Mouse (Mus musculus) layer of hippocampus, adult 11-12 months (tissue): ENCODE results near the gene Efnb3.
"Not testable (repeated sequence)": the region's sequence is repeated elsewhere in the genome, so short reads cannot be mapped to it uniquely, and the experiment has no call there.

ENCODE experiments used
- DNase-seq: peaks from one replicate; pipeline ENCODE4 v3.0.0; 2022; ENCODE audit warnings: low spot score

The Efnb3 gene

DNA sequence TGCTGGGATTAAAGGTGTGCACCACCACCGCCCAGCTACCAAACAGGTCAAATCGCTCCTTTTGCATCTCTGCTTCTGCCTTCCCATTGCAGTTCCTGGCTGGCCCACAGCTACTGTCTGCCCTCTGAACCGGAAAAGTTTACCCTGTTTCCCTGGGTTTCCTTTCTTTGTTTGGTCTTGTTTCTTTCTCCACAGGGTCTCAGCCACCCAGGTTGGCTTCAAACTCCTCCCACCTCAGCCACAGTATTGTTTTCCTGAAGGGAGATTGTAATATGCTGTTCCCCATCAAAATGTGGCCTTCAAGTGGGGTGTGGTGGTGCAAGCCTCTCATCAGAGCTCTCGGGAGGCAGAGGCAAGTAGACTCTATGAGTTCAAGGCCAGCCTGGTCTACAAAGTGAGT is 8.7 kb downstream of the Efnb3 start:
- no peak for DNase-seq

DNA sequence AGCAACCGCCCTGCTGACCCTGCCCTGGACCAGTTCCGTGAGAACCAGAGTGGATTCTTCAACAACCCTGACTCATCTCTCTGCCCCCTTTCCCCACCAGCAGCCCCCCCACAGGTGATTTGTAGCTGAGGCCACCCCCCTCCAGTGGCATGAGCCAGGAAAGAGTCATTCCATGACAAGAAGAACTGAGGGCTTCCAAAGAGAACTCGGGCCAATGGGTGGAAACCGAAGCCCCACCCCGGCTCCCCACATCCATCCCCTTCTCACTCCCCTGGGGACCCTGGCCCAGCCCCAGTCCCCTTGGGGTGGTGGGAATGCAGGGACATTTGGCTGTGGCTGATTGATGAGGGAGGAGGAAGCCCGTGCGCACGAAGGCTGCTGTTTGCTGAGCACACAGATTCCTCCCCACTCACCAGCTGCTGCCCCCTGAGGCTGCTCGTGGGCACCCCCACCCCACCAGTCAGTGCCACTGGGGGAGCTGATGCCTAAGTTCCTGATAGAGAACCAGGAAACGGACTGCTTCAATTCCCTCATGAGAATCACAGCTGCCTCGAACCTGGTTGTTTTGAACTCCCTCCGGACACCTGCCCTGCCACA is 10.8 kb downstream of the Efnb3 start, which contains the start of gene Dnah2:
Dnah2 (minus strand) TSS at position 51 of the 597 bp plus-strand sequence.
- DNase-seq: no peak

DNA sequence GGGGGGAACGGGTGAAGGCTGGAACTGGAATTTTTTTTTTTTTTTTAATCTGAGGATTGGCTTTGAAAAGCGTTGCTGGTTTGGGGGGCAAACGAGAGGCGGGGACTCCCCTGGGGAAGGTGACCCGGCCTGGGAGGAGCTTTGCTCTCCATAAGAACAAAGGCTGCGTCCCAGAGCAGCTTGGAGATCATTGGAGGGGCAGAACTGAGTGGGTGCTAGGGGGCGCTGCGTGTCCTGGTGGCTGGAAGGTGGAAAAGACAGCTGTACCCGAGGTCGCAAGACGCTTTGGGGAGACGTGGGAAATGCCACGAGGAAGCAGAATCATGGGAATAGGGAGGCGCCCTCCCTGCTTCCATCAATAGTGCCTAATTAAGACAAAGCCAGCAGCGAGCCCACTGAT is 12.9 kb downstream of the Efnb3 start:
- peak; percentile 57 for DNase-seq

DNA sequence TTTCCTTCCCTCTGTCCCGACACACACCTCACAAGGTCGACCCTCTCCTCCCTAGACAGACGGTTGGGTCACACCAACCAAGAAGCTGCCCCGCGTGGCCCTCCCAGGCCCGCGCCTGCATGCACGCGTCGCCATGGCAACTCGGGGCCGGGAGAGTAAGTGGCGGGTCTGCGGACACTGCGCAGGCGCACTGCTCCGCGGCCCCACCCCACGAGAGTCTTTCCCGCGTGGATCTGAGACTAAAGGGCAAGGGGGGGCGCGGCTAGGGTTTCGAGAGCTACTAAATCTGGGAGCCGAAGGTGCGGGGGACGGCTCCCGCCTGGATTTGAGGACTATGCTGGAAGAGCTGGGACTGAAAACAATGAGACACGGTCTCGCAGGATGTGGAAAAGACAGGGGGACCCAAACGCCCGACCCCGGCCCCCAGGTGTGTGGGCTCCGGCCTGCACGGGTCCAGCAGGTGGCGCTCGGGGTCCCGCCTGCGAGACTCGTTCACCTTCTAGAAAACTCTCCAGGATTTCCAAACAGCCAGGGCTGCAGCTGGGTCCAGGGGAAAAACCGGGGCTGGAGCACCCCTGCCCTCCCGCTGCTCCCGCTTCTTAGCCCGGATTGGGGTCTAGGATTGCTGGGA is 13.5 kb downstream of the Efnb3 start:
- peak; percentile 77 for DNase-seq

DNA sequence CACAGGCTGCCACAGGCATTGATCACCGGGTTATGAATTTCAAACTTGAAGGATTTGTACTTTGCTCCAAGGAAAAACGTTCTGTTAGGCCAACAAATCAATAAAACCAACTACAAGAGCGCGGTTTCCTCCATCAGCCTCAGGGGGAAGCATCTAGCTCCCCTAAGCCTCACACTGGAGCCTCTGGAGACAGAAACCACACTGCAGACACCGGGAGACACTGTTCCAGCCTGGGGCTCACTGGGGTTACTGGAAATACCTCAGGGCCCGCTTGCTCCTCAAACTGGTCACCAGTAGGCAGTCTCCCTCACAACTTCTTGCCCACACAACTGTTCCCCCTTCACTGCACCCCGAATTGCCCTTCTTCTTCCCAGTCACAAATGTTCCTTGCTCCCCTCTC is 14.0 kb downstream of the Efnb3 start:
- no peak for DNase-seq

DNA sequence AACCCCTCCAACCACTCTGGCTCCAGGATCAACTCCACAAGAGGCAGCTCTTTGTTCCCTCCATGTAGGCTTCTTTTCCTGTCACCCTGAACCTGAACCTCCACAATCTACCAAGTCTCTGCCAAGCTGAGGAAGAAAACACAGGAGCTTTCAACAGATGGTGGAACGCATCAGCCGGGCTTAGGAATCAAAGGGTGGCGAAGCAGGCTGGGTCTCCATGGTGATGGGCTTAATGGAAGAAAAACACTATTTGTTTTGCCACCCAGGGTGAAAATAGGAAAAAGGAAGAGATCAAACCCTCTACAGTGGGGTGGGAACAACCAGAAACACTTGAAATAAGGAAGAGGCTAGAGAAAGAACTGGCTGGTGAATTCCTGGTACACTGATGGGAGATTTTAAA is 16.4 kb downstream of the Efnb3 start:
- DNase-seq: no peak

DNA sequence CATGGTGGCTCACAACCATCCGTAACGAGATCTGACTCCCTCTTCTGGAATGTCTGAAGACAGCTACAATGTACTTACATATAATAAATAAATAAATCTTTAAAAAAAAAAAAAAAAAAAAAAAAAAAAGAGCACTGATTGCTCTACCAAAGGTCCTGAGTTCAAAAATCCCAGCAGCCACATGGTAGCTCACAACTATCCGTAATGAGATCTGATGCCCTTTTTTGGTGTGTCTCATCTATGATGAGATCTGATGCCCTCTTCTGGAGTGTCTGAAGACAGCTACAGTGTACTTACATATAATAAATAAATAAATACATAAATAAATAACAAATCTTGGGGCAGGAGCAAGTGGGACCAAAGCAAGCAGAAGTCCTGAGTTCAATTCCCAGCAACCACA is 18.3 kb downstream of the Efnb3 start:
- DNase-seq: not testable (repeated sequence)

DNA sequence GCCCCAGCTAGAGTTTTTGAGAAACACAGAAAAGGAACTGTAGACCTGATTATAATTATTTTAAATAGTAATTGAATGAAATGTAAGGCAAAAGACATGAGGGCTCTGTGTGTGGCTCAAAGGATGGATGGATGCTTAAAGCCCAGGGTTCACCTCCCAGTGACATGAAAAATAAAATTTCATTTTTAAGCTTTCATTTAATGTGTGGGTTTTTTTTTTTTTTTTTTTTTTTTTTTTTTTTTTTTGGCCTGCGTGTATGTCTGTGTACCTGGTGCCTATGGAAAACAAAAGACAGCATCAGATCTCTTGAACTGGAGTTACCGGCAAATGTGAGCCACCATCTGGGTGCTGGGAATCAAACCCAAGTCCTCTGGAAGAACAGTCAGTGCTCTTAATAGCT is 19.3 kb downstream of the Efnb3 start:
- no peak for DNase-seq

DNA sequence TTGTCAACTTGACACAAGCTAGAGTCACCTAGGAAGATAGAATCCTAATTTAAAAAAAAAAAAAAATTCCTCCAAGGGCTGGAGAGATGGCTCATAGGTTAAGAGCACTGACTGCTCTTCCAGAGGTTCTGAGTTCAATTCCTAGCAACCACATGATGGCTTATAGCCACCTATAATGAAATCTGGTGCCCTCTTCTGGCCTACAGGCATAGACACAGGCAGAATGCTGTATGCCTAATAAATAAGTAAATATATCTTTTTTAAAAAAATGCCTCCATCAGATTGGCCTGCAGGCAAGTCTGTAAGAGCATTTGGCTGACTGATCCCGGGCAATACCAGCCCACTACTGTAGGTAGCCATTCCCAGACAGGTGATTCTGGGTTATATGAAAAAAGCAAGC is 25.0 kb downstream of the Efnb3 start:
- no peak for DNase-seq

DNA sequence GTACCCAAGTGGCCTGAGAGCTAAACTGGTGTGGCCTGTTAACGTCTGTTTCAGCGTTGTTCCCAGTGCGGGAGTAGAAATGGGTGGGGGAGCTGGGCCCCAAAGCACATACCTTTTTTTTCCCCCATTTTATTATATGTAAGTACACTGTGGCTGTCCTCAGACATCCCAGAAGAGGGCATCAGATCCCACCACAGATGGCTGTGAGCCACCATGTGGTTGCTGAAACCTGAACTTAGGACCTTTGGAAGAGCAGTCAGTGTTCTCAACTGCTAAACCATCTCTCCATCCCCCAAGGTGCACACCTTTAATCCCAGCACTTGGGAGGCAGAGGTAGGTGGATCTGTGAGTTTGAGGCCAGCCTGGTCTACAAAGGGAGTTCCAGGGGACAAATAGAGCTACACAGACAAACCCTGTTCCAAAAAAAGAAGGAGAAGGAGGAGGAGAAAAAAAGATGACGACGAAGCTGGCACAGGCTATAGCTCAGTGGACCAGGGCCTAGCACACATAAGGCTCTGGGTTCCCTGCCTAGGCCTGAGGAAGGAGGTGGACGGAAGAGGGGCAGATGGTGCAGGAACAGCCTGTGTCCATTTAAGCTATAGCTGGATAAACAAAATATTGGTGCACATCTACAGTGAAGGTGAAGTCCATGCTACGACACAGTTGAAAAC is 27.4 kb downstream of the Efnb3 start:
- DNase-seq: no peak

DNA sequence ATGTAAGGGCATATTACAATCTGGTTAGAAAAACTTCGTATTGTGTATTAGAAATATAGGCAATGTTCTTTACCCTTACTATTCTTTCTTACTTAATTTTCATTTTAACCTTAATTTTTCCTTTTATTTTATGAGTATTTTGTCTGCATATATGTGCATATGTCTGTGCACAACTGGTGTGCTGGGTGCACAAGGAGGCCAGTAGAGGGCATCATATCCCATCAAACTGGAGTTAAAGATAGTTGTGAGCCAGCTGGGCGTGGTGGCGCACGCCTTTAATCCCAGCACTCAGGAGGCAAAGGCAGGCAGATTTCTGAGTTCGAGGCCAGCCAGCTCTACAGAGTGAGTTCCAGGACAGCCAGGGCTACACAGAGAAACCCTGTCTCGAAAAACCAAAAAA is 29.2 kb downstream of the Efnb3 start:
- DNase-seq: not testable (repeated sequence)

DNA sequence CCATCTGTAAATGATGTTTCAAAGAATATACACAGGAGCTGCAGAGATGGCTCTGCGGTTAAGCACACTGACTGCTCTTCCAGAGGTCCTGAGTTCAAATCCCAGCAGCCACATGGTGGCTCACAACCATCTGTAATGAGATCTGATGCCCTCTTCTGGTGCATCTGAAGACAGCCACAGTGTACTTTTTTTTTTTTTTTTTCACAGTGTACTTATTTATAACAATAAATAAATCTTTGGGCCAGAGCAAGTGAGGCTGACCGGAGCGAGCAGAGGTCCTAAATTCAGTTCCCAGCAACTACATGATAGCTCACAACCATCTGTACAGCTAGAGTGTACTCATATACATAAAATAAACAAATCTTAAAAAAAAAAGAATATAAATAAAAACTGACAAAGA is 29.7 kb downstream of the Efnb3 start:
- not testable (repeated sequence) for DNase-seq

DNA sequence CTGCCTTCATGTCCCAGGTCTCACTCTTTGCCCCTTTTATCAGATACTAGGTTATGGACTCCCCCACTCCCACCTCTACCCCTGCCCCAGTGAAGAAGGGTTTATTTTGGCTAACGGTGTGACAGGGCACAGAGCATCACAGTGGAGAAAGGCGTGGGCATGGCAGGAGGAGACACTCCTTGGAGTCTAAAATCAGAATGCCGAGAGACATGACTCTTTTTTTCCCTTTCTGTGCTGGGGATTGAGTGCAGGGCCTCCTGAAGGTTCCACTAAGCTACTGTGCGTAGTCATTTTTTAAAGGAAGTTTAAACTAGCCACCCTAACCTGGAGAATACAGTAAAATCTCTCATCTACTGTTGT is 32.0 kb downstream of the Efnb3 start:
- DNase-seq: no peak

DNA sequence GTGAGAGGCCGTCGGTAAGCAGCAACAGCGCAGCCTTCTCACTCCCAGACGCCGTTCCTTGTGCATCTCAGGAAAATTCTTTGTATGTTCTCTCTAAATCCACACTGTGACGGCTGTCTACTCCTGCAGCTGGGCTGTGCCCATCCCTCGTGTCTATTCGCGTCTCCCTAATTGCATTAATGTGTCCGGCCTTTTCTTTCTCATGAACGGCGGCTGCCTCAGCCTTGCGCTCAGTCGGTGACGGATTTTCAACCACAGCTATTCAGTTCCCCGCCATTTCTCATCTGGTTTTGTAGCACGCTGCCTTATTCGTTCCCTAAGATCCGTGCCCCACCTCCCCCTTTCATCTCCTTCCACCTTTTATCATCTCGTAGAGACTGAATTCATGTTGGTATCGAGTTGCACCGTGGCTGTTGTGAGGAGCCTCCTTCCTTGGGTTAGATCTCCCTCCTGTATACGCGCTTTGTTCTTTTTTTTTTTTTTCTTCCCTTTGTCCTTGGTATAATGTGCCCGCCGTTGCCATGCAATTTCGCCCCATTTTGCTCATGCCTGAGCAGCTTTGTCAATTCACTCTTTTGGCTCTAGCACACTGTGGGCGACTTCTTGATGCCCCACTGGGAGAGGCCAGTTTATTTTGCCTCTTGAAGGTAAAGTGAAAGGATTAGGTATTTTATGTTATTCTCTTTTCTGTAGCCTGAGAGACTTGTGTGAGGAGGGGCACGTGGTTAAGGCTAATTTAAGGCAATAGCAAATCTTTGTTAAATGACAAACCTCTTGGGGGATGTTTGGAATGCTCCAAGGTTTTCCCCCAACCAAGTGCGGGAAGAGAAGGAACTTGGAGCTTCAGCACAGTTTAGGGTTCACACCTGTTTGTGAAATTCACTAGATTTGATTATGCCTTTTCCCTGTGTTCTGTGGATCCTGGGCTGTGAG is 32.6 kb downstream of the Efnb3 start:
- DNase-seq: no peak

DNA sequence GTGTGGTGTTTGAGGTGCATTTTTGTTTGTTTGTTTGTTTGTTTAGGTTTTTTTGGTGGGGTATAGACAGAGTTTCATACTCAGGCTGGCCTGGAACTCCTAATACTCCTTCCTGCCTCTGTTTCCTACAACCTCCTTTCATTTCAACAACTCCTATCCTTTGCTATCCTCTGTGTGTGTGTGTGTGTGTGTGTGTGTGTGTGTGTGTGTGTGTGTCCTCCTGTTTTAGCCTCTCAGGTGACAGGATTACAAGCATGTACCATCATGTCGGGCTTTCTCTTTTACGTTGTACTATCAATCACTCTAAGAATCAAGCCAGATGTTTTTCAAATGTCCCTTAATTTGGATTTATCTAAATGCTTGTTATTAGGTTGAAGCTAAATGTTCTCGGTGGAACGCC is 33.4 kb downstream of the Efnb3 start:
- no peak for DNase-seq

DNA sequence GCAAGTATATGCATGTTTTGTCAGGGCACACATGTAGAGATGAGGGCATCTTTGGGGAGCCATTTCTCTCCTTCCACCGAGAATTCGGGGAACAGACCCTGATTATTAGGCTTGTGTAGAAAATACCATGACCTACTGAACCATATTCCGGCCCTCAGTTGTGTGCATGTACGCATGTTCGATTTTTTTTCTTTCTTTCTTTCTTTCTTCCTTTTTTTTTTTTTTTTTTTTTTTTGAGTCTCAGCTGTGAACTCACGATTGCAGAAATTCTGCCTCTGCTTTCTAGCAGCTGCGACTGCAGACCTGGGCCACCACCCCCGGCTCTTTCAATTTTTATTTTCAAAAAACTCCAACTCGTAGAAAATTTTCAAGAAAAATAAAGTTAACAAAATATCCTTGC is 34.3 kb downstream of the Efnb3 start:
- DNase-seq: no peak

DNA sequence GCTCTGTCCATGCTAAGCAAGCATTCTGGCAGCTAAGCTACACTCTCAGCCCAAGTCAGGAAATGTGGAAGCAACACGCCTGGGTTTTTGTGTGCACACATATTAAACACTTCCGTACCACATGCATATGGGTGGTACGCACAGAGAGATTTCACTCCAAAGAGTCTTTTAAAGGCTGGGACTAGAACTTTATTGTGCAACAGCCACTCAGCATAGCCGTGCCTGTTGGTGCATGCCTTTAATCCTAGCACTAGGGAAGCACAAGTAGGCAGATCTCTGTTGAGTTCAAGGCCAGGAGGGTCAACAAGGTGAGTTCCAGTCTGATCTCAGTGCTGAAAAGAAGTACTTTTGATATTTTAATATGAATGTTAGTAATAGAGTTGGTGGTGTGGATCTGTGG is 36.4 kb downstream of the Efnb3 start:
- DNase-seq: no peak

DNA sequence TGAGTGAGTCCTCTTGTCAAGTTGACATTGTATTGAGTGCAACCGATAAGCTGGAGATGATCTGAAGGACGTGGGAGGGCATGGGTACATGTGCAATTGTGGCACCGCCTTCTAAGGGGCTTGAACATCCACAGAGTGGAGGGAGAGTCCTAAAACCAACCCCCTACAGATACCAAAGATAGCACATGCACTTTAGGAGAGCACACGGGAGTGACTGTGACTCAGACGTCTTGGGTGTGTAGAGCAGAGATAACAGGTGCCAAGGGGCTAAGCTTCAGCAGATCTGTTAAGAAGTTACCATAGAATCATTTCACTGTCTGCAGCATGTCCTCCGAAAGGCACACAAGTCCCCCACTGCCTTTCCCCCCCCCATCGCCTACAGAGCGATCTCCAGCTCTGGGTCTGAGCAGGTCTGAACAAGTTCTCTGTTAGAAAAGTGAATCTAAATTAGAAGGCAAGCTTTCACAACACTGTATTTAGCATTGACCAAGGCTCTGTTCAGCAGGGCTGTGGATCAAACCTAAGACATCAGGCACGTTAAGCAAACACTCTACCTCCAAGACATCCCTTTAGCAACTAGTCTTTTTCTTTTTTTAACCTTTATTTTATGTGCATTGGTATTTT is 38.4 kb downstream of the Efnb3 start:
- DNase-seq: no peak

DNA sequence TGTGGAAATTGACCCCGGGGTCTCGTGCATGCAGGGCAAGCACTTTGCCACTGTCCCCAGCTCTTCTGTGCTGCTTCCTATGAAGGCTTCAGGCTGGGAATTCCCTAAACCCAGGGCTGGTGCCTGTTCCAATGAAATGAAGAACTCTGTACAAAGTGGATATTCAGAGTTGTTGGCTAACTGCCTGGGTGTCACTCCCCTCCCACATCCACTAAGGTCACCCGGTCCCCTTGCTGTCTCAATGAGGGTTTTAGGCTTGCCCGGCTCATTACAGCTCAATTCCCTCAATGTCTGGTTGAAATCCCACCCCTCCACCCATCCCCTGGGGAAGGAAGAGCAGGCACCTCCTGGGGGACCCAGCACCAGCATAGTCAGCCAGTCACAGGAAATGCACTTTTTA is 40.0 kb downstream of the Efnb3 start:
- DNase-seq: no peak

DNA sequence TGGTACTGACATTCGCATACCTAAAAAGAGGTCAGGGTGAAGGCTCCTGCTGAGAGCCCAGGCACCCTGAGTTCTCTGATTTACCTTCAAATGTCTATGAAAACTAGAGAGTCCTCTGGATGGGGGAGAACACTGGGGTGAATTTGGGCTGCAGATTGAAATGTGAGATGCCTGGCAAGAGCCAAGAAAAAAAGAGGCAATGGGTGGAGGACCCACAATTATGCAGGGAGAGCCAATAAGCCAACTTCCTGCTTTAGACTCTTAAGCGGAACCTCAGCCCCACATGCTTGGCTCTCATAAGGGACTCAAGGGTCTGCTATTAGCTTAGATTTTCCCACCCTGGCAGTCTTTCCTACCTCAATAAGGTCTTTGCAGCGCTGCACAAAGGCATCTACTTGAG is 43.3 kb downstream of the Efnb3 start:
- DNase-seq: no peak

DNA sequence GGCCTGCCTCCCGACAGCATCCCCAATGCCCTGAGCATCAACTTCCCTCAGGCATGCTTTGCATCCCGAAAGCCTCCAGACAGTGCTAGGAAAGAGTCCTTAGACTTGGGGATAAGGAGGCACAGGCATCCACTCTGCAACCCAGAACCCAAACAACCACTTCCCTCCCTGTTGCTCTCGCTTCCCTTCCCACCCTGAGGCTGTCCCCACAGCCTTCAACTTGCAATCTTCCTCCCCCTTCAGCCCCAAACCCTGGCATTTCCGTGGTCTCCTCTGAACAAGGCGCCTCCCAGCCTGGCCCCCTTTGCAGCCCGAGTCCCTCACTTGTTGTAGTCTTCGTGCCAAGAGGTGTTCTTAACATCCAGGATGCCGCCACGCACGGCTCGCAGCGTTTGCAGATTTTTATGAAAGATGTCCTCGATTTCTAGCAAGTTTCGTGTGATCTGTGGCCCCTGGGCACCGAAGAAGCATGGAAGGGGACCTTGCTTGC is 43.8 kb downstream of the Efnb3 start:
- no peak for DNase-seq

DNA sequence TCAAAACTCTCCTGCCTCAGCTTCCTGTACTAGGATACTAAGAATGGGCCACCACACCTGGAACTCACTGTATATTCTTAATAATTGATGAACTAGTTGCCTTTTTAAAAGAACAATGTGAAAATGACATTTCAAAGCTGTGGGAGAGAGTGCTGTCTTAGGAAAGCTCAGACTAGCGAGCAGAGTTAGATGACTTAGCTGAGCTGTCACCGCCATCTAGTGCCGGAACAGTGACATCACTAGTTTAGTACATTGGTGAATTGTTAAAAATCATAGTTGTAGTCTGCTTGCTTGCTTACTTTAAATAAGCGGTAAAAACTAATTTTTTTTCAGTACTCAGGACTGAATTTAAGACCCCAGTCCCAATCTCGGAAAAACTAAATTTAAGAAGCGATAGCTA is 46.2 kb downstream of the Efnb3 start:
- peak; percentile 50 for DNase-seq
